Mouse (Mus musculus) kidney, adult 2 months (tissue): ENCODE data around the gene Aacs. TPM values are rescaled to one million over a fixed set of nuclear protein-coding genes. Genes with fewer than 3 reads are reported as not detected.

ENCODE experiments used
- DNase-seq: peaks from one replicate; pipeline ENCODE4 v3.0.0; 2021
- H3K27ac ChIP-seq: fragments of 200-500 bp; 2 replicates; pipeline ENCODE4 v1.5.1; 2012; ENCODE audit warnings: low read depth, low read length, control low read depth, inconsistent platforms; ENCODE audit not compliant: insufficient read depth
- H3K27me3 ChIP-seq: fragments of 200-500 bp; replicated peaks from 2 replicates; pipeline ENCODE4 v1.6.1; 2012; ENCODE audit warnings: mild to moderate bottlenecking, moderate library complexity, low read length, inconsistent platforms; ENCODE audit not compliant: control insufficient read depth, insufficient read depth
- H3K36me3 ChIP-seq: fragments of 200-500 bp; 2 replicates; pipeline ENCODE4 v1.6.1; 2012; ENCODE audit warnings: mild to moderate bottlenecking, moderate library complexity, low read length, inconsistent platforms; ENCODE audit not compliant: control insufficient read depth, insufficient read depth
- H3K4me1 ChIP-seq: fragments of 200-500 bp; 2 replicates; pipeline ENCODE4 v1.6.1; 2011; ENCODE audit warnings: low read length; ENCODE audit not compliant: control insufficient read depth, insufficient read depth
- H3K4me3 ChIP-seq: fragments of 200-500 bp; 2 replicates; pipeline ENCODE4 v1.5.1; 2011; ENCODE audit warnings: mild to moderate bottlenecking, low read depth, low read length, control low read depth; ENCODE audit not compliant: insufficient read depth
- CTCF ChIP-seq: fragments of 200-500 bp; conservative IDR thresholded peaks from 2 replicates; pipeline ENCODE4 v1.5.1; 2011; ENCODE audit warnings: low read depth, mild to moderate bottlenecking, control low read depth, low read length, moderate library complexity, mixed read lengths; ENCODE audit not compliant: insufficient read depth, insufficient read length
- POLR2A ChIP-seq: fragments of 200-500 bp; IDR thresholded peaks from one replicate; pipeline ENCODE4 v1.6.1; 2011; ENCODE audit warnings: low read depth, low read length, control low read depth
- WGBS: fragments of 180-500 bp; shearing (Covaris S2); methylation state at CpG from one replicate; pipeline ENCODE4 v1.1.7; 2018; 5-methylcytosine and 5-hydroxymethylcytosine counted together
- polyA plus RNA-seq: library from polyadenylated mRNA; depleted of rRNA; stranded (reverse); fragments of >200 nt; gene quantifications from 2 replicates; pipeline ENCODE4 v1.2.3, GENCODE M21; 2012

The Aacs gene
- polyA plus RNA-seq, 1 experiment, result 102 TPM

GRCm38 (mm10) chr5:125476799-125477198 lies 1.2 kb downstream of the Aacs start:
- TF ChIP-seq CTCF (no peak), POLR2A (no peak)
- 63% methylated on average over 7 of the region's 7 CpGs for WGBS
- H3K27me3 ChIP-seq, result no peaks in the 10 kb centered on the region
- no peak for DNase-seq
- H3K4me3 ChIP-seq, result peak overlapping the region; percentile 85
- H3K27ac ChIP-seq, result no peak overlapping the region
- H3K36me3 ChIP-seq, result no peaks in the 10 kb centered on the region
- peaks cover 3% of the 10 kb centered on the region; the same call in 1 of the 2 replicates for H3K4me1 ChIP-seq

DNA sequence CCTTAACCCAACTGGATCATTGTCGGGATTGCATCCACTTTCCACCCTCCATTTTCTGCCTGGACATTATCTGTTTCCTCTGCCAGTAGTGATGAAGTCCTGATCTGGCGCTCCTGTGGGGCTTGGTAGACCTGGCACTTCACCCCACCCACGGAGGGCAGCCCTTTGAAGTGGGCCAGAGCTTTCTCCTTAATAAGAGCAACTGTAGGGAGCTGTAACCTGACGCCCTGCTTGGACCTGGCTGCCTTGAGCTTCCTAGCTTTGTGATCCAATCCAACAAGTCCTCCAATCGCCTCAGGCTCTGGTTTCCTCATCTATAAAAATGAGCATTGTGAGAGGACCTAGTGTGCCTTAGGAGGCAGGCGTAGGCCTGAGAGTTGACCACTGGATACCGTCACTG lies 1.9 kb downstream of the Aacs start:
- 67% methylated on average over 7 of the region's 7 CpGs for WGBS
- Histone ChIP-seq H3K4me3 (peak overlapping the region; percentile 85), H3K36me3 (no peaks in the 10 kb centered on the region), H3K27ac (no peak overlapping the region), H3K4me1 (peaks cover 3% of the 10 kb centered on the region; the same call in 1 of the 2 replicates), H3K27me3 (no peaks in the 10 kb centered on the region)
- no peak for DNase-seq
- TF ChIP-seq POLR2A, result no peak
- no peak for TF ChIP-seq CTCF

- peaks cover 3% of the 10 kb centered on the region; the same call in 1 of the 2 replicates for H3K4me1 ChIP-seq
- H3K27me3 ChIP-seq, result no peaks in the 10 kb centered on the region
- WGBS, result 81% methylated on average over 7 of the region's 7 CpGs
- no peak for DNase-seq
- H3K4me3 ChIP-seq, result peak overlapping the region; percentile 85
- no peak for TF ChIP-seq POLR2A
- no peak for TF ChIP-seq CTCF
- H3K27ac ChIP-seq, result no peak overlapping the region
- H3K36me3 ChIP-seq, result peaks cover 1% of the 10 kb centered on the region; the same call in 1 of the 2 replicates
Observed at GRCm38 (mm10) chr5:125478037-125478436, 2.4 kb downstream of the Aacs start.

DNA sequence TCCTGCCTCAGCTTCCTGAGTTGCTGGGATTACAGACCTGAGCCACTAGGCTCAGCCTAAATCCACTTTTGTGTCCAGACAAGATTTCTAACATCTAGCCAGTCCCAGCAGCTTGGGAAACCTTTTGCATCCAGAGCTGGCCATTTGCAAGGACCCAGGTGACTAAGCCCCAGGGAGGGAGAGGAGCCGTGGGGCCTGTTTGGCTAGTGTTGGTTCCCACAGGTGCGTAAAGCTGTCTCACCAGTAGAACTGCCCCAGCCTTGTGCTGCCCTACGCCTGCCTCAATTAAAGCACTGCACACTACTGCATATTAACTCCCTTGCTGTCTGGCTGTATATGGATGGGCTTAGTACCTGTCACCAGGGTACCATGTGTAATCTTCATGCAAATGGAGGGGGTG lies 3.8 kb downstream of the Aacs start:
- 86% methylated on average over 3 of the region's 3 CpGs for WGBS
- H3K36me3 ChIP-seq, result peaks cover 2% of the 10 kb centered on the region; the same call in 1 of the 2 replicates
- no peak for DNase-seq
- no peaks in the 10 kb centered on the region for H3K27me3 ChIP-seq
- no peak for TF ChIP-seq POLR2A
- no peak overlapping the region for H3K27ac ChIP-seq
- H3K4me1 ChIP-seq, result peaks cover 3% of the 10 kb centered on the region; the same call in 1 of the 2 replicates
- H3K4me3 ChIP-seq, result no peak overlapping the region

GRCm38 (mm10) chr5:125480434-125481231 lies 5.0 kb downstream of the Aacs start:
- DNase-seq, result peak; percentile 63
- no peak overlapping the region for H3K27ac ChIP-seq
- WGBS, result 72% methylated on average over 11 of the region's 11 CpGs

DNA sequence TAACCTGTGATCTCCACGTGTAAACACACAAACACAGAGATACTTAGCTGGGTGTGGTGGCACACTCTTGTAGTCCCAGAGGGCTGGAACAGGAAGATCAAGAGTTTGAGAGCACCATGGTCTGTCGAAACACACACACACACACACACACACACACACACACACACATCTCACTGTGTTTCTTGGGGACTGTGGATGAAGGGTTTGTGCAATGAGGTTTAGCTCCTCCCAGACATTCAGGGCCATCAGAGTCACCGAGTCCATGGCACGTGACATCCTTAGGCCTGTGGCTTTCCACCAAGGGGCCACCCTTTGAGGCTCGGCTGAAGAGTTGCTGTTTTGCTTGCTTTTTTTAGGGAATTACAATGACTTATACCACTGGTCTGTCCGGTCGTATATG lies 6.9 kb downstream of the Aacs start:
- peaks cover 20% of the 10 kb centered on the region for H3K4me1 ChIP-seq
- WGBS, result 84% methylated on average over 7 of the region's 7 CpGs

More at GRCm38 (mm10) chr5:125480434-125481231, 5.0 kb downstream of the Aacs start:
- Histone ChIP-seq H3K36me3 (peaks cover 2% of the 10 kb centered on the region; the same call in 1 of the 2 replicates), H3K27me3 (no peaks in the 10 kb centered on the region), H3K4me3 (no peak overlapping the region), H3K4me1 (peaks cover 10% of the 10 kb centered on the region)
- TF ChIP-seq CTCF, result no peak

GRCm38 (mm10) chr5:125483712-125484611 lies 8.3 kb downstream of the Aacs start:
- H3K4me1 ChIP-seq, result peaks cover 23% of the 10 kb centered on the region
- peaks cover 2% of the 10 kb centered on the region; the same call in 1 of the 2 replicates for H3K36me3 ChIP-seq
- H3K27me3 ChIP-seq, result no peaks in the 10 kb centered on the region
- TF ChIP-seq CTCF, result no peak
- TF ChIP-seq POLR2A, result no peak
- WGBS, result 75% methylated on average over 6 of the region's 6 CpGs
- H3K4me3 ChIP-seq, result no peak overlapping the region
- DNase-seq, result no peak
- no peak overlapping the region for H3K27ac ChIP-seq

More for the DNA sequence above, 6.9 kb downstream of the Aacs start:
- TF ChIP-seq POLR2A (no peak), CTCF (no peak)
- no peak for DNase-seq
- Histone ChIP-seq H3K27ac (no peak overlapping the region), H3K27me3 (no peaks in the 10 kb centered on the region), H3K36me3 (peaks cover 2% of the 10 kb centered on the region; the same call in 1 of the 2 replicates), H3K4me3 (no peak overlapping the region)
